Mouse (Mus musculus) adrenal gland, adult 18-20 months (tissue): ENCODE measurements around the gene Bahd1. TPM values are rescaled to one million over a fixed set of nuclear protein-coding genes. Genes with fewer than 3 reads are reported as not detected.

Source experiments
- DNase-seq, 2 experiments: peaks; one replicate each; pipeline ENCODE4 v3.0.0; 2021 to 2022; ENCODE audit warnings: low spot score in 2 of 2
- total RNA-seq, 2 experiments: library from RNA; stranded (reverse); gene quantifications; 1 replicate in 1 of 2; 2 replicates in 1 of 2; pipeline ENCODE4 v1.2.3; 2021

The Bahd1 gene
- total RNA-seq, 2 experiments from 2014 or later: 37.4 to 39.4 TPM

DNA sequence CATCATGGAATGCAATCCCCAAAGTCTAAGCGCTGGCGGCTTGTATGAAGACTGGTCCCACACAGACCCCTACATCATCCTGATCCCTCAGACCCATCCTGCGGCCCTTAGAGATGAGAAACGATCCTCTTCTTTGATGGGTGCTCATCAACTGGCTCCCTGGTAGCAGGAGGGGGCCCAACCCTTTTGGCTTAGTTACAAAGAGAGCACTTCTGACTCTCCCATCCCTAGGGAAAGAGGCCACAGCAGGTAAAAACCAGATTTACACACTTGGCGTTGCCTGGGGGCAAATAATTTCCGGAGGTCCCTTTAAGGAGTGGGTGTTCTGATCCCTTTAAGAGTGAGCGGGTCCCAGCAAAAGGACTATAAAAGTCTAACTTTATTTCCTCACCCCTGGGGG, 2.8 kb upstream of the Bahd1 start:
- no peak for DNase-seq

DNA sequence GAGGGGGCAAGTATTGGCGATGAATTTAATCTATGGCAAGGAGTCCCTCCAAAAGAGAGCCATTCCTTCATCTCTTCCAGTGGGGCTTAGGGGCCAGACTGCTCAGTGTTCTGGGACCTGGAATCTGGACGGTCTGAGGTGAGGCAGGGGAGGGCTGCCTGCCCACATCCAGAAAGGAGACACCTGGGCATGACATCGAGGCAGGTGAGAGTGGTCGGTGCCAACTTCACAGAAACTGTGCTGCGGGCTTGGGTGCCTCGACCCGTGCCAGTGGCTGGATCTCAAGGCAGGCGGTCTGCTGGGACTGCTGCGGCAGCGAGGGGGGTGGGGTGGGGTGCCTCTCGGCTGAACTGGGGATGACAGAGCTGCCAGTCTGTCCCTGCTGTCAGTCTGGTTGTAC, 2.4 kb upstream of the Bahd1 start:
- DNase-seq: no peak

GRCm38 (mm10) chr2:118898771-118899170, 1.4 kb upstream of the Bahd1 start:
- DNase-seq: no peak

DNA sequence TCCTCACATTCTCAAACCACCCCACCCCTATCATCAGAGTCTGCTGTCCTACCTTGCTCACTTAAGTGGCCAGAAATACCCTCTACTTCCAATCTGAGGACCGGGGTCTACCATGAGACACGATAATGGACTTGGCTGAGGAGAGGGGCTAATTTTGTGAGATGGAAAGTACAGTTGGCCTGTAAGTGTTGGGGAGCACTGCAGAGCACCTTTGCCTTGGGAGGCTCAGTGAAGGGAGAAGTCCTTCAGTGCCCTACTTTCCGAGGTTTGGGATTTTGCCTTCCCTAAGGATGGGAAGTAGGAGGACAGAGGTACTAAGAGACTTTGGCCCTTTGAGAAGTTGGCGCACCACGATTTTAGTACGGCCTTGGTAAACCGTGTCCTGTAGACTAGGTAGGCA, 871 bp upstream of the Bahd1 start:
- DNase-seq: no peak

- no peak for DNase-seq
These were observed 606 bp downstream of the Bahd1 start for GRCm38 (mm10) chr2:118900826-118901140.

GRCm38 (mm10) chr2:118901175-118902031, 1.2 kb downstream of the Bahd1 start:
- peak; percentile 95 to 99 for DNase-seq

DNA sequence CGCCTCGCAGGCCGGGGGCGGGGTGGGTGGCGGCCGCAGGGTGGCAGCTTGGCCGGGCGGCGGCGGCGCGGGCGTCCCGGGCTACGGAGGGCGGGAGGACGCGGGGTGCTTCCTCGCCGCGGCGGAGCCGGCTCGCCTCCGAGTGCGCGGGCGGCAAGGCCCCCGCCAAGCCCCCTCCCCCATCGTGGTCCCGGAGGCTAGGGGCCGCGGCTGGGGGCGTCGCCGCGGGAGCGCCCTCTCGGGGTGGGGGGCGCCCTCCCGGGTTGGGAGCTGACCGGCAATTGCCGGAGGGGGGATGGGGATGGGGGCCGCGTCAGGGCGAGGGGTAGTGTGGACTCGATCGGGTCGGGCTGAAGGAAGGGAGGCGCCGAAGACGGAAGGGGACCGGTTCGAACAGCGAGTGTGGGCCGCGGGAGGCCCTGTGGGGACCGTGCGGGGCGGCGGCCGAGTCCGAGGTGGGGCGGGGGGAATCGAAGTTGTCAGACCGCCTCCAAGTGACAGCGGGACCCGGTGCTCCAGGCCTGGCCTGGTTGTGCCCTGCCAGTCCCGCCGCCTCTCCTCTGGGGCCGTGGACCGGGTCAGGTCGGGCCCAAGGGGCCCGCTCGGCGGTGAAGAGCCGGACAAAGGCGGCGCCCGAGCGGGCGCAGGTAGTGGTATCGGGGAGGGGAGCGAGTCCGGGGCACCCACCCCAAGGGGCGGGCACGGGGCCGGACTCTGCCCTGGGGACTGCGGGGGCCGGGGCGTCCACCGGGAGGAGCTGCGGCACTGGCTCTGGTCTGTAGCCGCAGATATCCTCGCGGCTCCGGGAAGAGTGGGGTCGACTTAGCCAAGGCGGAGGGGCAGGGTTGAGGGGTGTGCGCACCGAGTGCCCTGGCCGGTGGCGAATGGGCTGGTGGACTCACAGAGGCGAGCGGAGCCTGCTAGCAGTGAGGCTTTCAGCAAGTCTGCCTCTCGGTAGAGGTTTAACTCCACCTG, 2.2 kb downstream of the Bahd1 start:
- peak; percentile 72 for DNase-seq

DNA sequence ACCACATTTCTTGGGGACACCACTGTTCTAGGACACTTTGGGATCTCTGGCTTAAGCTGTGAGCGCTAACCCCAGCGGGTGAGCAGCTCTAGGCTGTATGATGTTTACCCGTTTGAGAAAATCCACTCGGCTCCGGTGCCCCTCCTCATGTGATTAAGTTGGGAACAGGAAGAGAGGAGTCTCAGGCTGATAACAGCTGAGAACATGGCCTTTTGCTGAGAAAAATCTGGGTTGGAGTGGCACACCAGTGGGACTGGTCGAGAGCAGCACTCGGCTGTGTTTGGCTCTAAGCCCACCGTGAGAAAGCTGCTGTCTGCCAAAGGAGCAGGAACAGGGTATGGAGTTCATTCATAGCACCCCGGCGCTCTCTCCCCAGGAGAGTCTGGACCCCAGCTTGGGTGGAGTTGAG, 3.2 kb downstream of the Bahd1 start:
- no peak for DNase-seq

- DNase-seq: no peak
These were observed 5.4 kb downstream of the Bahd1 start for GRCm38 (mm10) chr2:118905433-118906117.

DNA sequence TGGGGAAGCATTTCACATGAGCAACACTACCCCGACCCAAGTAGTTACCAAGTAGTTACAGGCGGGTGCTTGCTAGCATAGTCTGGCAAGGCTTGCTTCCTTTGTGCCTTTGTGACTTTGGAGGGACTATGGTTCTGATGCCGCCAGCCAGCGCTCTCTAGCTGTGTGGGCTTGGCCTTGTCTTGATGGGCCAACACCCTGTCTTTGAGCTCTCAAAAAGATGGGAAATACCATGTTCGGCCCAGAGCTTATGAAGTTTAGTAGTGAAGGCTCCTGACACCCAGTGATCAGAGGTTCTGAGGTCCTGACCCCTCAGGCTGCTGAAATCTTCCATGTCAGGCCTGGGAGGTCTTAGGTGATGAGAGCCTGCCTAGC, 5.9 kb downstream of the Bahd1 start:
- DNase-seq: no peak

DNA sequence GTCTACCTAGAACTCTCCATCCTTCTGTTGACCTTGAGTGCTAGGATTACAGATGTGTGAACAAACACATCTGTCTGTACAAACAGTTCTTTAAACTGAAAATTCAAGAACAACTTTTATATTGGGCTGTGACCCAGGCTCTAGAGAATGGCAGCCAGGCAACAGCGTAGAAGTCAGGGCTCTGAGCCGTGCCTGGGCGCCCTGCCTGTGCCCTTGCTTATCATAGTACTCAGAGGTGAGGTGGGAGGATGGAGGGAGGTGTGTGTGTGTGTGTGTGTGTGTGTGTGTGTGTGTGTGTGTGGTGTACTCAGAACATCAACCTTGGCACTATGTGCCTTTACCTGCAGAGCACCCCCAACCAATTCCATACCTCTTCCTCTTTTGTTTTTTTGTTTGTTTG, 7.6 kb downstream of the Bahd1 start:
- no peak for DNase-seq

DNA sequence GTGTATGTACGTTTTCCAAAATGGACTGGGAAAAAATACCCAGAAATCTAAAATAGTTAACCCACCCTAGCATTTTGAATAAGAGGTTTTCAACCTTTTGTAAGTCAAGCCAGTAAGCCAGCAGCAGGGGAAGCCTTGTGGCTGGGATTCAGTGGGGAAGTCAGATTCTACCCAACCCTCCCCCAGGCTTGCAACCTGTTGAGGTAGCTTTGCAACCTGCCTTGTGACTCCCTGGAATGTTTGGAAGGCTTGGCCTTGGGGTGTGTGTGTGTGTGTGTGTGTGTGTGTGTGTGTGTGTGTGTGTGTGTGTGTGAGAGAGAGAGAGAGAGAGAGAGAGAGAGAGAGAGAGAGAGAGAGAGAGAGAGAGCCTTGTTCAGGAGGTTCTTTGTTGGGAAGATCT, 9.0 kb downstream of the Bahd1 start:
- DNase-seq: no peak

GRCm38 (mm10) chr2:118910605-118911278, 10.6 kb downstream of the Bahd1 start:
- DNase-seq: no peak

GRCm38 (mm10) chr2:118912706-118913105, 12.5 kb downstream of the Bahd1 start:
- DNase-seq: no peak

GRCm38 (mm10) chr2:118913551-118914276, 13.5 kb downstream of the Bahd1 start:
- DNase-seq: no peak

- no peak for DNase-seq
These were observed 14.5 kb downstream of the Bahd1 start for GRCm38 (mm10) chr2:118914685-118915084.

DNA sequence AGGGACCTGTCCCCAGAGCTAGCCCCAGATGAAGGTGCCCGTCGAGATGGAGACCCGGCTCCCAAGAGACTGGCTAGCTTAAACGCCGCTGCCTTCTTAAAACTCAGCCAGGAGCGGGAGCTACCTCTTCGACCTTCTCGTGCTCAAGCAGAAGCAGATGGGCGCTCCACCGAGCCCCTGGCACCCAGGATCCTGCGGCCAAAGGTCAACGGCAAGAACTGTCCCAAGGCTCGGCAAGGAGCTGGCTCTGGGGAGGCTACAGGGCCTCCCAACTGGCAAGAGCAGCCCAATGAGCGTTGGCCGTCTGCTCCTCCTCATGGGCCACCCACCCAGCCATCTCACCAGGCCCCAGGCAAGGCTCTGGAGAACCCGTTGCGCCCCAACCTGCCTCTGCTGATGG, 16.3 kb downstream of the Bahd1 start:
- no peak for DNase-seq

- DNase-seq: no peak
These were observed 18.4 kb downstream of the Bahd1 start for GRCm38 (mm10) chr2:118918543-118918942.

DNA sequence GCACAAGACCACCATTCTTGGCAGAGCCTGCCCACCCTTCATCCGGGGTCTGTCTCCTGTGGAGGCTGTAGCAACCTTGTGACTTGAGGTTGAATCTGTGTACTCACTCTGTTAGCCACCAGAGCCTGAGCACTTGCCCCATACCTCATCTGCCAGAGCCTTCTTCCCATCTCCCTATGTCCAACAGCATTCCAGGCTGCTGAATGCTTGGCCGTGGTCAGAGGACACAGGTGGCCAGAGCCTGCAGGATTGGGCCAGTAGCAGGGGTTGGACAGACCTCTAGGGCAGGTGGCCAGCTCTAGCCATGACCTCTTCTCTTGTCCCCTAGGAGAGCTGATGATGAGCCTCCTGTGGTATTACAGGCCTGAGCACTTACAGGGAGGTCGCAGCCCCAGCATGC, 20.3 kb downstream of the Bahd1 start:
- no peak for DNase-seq

DNA sequence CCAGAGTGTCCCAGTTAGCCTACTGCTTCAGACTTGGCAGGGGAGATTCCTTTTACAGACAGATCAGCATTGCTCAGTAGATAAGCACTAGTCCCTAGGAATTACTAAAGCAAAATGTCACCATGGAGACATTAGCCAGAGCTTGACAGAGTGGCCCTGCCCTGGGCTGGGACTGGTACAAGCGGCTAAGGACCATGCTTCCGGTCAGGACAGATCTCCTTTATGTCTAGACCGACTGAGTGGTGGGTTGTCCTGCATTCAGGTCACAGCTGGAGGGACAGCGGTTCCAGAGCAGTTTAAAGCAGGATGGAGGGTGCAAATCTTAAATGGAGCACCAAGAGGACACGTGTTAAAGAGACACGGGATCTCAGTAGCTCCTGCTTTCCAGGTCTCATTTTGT, 25.8 kb downstream of the Bahd1 start:
- DNase-seq: no peak
